Mouse (Mus musculus) liver, embryonic 14.5 days (tissue): ENCODE measurements around the gene Zfp46.

ENCODE experiments used
- CTCF ChIP-seq: IDR thresholded peaks from 2 replicates; pipeline ENCODE4 v1.5.1; 2016; ENCODE audit warnings: antibody characterized with exemption, low read depth, control low read depth
- EP300 ChIP-seq: IDR thresholded peaks from 2 replicates; pipeline ENCODE4 v1.6.1; 2016; ENCODE audit warnings: antibody characterized with exemption, low read depth

DNA sequence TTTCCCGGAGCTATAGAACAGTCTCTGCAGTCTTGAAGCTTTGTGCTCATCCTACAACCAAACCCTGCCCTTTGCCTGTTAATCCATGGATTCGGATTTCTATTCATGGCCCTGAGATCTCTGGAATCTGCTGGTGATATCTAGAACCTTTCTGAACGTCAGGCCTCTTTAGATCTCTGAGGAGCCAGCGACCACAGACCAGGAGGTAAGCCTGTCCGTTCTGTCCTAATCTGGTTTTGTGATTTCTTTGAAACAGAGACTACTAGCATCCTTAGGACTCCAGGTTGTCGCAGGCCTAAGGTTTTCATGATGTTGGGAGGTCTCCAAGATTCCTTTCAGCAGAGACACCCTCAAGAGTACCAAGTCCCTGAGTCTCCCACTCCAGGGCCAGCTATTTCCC is 408 bp downstream of the Zfp46 start:
- TF ChIP-seq CTCF (no peak), EP300 (no peak)
